Mouse (Mus musculus) myocyte (in vitro differentiated cells): ENCODE data around the gene Gng5.

Experiments used
- CEBPB ChIP-seq: IDR thresholded peaks from 2 replicates; pipeline ENCODE4 v1.6.1; 2011; ENCODE audit warnings: mild to moderate bottlenecking, moderate library complexity; ENCODE audit not compliant: poor library complexity, insufficient read depth, severe bottlenecking
- E2F4 ChIP-seq: IDR thresholded peaks from one replicate; pipeline ENCODE4 v1.6.1; 2011; ENCODE audit warnings: mild to moderate bottlenecking, control low read depth, moderate library complexity; ENCODE audit not compliant: insufficient read depth
- MAX ChIP-seq: IDR thresholded peaks from one replicate; pipeline ENCODE4 v1.6.1; 2011; ENCODE audit warnings: low read depth, mild to moderate bottlenecking, control low read depth
- MYOD1 ChIP-seq, 3 experiments: IDR thresholded peaks; one replicate each; pipeline ENCODE4 v1.6.1; 2011; ENCODE audit warnings: control low read depth in 2 of 3, low read depth in 2 of 3, mild to moderate bottlenecking in 2 of 3, moderate library complexity in 1 of 3; ENCODE audit not compliant: insufficient read length in 2 of 3, control insufficient read depth in 1 of 3
- POLR2A ChIP-seq: IDR thresholded peaks from one replicate; pipeline ENCODE4 v1.6.1; 2011; ENCODE audit warnings: low read depth, mild to moderate bottlenecking, control low read depth, moderate library complexity; ENCODE audit not compliant: insufficient read length
- SRF ChIP-seq: IDR thresholded peaks from one replicate; pipeline ENCODE4 v1.6.1; 2011; ENCODE audit warnings: low read depth; ENCODE audit not compliant: control insufficient read depth, insufficient read length
- TCF12 ChIP-seq: IDR thresholded peaks from one replicate; pipeline ENCODE4 v1.6.1; 2011; ENCODE audit warnings: mild to moderate bottlenecking, control low read depth; ENCODE audit not compliant: poor library complexity, insufficient read depth, severe bottlenecking
- TCF3 ChIP-seq: IDR thresholded peaks from one replicate; pipeline ENCODE4 v1.6.1; 2011; ENCODE audit warnings: low read depth, control low read depth; ENCODE audit not compliant: insufficient read length
- USF1 ChIP-seq: IDR thresholded peaks from one replicate; pipeline ENCODE4 v1.6.1; 2011; ENCODE audit warnings: low read depth, mild to moderate bottlenecking, control low read depth, moderate library complexity

GRCm38 (mm10) chr3:146520798-146521651 lies 21.4 kb downstream of the Gng5 start, which contains the start of gene Rpf1:
- TF ChIP-seq POLR2A (no peak), CEBPB (no peak), MAX (no peak), TCF12 (no peak), USF1 (no peak), SRF (no peak), TCF3 (no peak), E2F4 (no peak), MYOD1 (IDR thresholded peaks at IDR 0.05; ENCODE audit: control insufficient read depth in 1 of 3, insufficient read length in 2 of 3, low read depth in 2 of 3) (no peak)
